Mouse (Mus musculus): Measurements from ENCODE around the gene Erp27. TPM values are rescaled to one million over a fixed set of nuclear protein-coding genes. Genes with fewer than 3 reads are reported as not detected.

Erp27 gene
- polyA plus RNA-seq, 1 experiment from 2014 or later: 0.62 TPM

GRCm38 (mm10) chr6:136920320-136921257 is 1.4 kb downstream of the Erp27 start:
- Histone ChIP-seq H3K27me3 (no peaks in the 10 kb centered on the region), H3K27ac (no peak overlapping the region), H3K9ac (no peak overlapping the region), H3K4me3 (no peak overlapping the region), H3K9me3 (no peaks in the 10 kb centered on the region), H3K4me1 (peaks cover 10% of the 10 kb centered on the region; the same call in 1 of the 2 replicates), H3K36me3 (no peaks in the 10 kb centered on the region), H3K4me2 (no peak overlapping the region; the same call in 1 of the 2 replicates)
- ATAC-seq (ENCODE audit: borderline replicate concordance, extremely low read depth, low FRiP score, low TSS enrichment): 0 out of 2 replicates have a peak, but pooled peaks have one; percentile 19
- 34% methylated on average over 16 of the region's 16 CpGs for WGBS

GRCm38 (mm10) chr6:136917885-136918284 is 4.1 kb downstream of the Erp27 start:
- 8% methylated on average over 2 of the region's 2 CpGs for WGBS
- peak overlapping the region; percentile 9 for H3K27ac ChIP-seq

GRCm38 (mm10) chr6:136915721-136916395 is 6.1 kb downstream of the Erp27 start:
- Histone ChIP-seq H3K27ac (0 out of 2 replicates have a peak overlapping the region, but pooled peaks have one; percentile 39), H3K4me3 (no peak overlapping the region)
- no peak for ATAC-seq (ENCODE audit: borderline replicate concordance, extremely low read depth, low FRiP score, low TSS enrichment)

More at GRCm38 (mm10) chr6:136917885-136918284, 4.1 kb downstream of the Erp27 start:
- no peak for ATAC-seq (ENCODE audit: borderline replicate concordance, extremely low read depth, low FRiP score, low TSS enrichment)
- peaks cover 22% of the 10 kb centered on the region for H3K4me1 ChIP-seq
- H3K4me3 ChIP-seq: no peak overlapping the region
- H3K9ac ChIP-seq: no peak overlapping the region
- no peak overlapping the region for H3K4me2 ChIP-seq
- H3K27me3 ChIP-seq: no peaks in the 10 kb centered on the region
- no peaks in the 10 kb centered on the region for H3K9me3 ChIP-seq
- H3K36me3 ChIP-seq: no peaks in the 10 kb centered on the region

GRCm38 (mm10) chr6:136914234-136914633 is 7.7 kb downstream of the Erp27 start:
- Histone ChIP-seq H3K27me3 (no peaks in the 10 kb centered on the region), H3K9me3 (no peaks in the 10 kb centered on the region), H3K4me1 (peaks cover 40% of the 10 kb centered on the region), H3K36me3 (no peaks in the 10 kb centered on the region), H3K9ac (no peak overlapping the region), H3K27ac (peak overlapping the region; percentile 80; the same call in 1 of the 2 replicates), H3K4me2 (no peak overlapping the region), H3K4me3 (no peak overlapping the region)
- ATAC-seq (ENCODE audit: borderline replicate concordance, extremely low read depth, low FRiP score, low TSS enrichment): no peak
- WGBS: 91% methylated on average over 6 of the region's 6 CpGs

More at GRCm38 (mm10) chr6:136915721-136916395, 6.1 kb downstream of the Erp27 start:
- Histone ChIP-seq H3K9me3 (no peaks in the 10 kb centered on the region), H3K27me3 (no peaks in the 10 kb centered on the region), H3K36me3 (no peaks in the 10 kb centered on the region), H3K4me2 (no peak overlapping the region), H3K9ac (no peak overlapping the region), H3K4me1 (peaks cover 28% of the 10 kb centered on the region)
- 65% methylated on average over 8 of the region's 8 CpGs for WGBS

- 8% methylated on average over 18 of the region's 18 CpGs for WGBS
- Histone ChIP-seq H3K4me3 (no peak overlapping the region), H3K9ac (no peak overlapping the region), H3K4me1 (peaks cover 42% of the 10 kb centered on the region), H3K4me2 (peak overlapping the region; percentile 46), H3K27me3 (no peaks in the 10 kb centered on the region), H3K9me3 (no peaks in the 10 kb centered on the region), H3K36me3 (no peaks in the 10 kb centered on the region), H3K27ac (peak overlapping the region; percentile 80)
- ATAC-seq (ENCODE audit: borderline replicate concordance, extremely low read depth, low FRiP score, low TSS enrichment): peak; percentile 29
Observed at GRCm38 (mm10) chr6:136913384-136914126, 8.4 kb downstream of the Erp27 start.

GRCm38 (mm10) chr6:136912751-136913265 is 9.2 kb downstream of the Erp27 start:
- H3K27me3 ChIP-seq: no peaks in the 10 kb centered on the region
- peak overlapping the region; percentile 37; the same call in 1 of the 2 replicates for H3K27ac ChIP-seq
- H3K9ac ChIP-seq: no peak overlapping the region
- WGBS: 81% methylated on average over 1 of the region's 2 CpGs
- no peak for ATAC-seq (ENCODE audit: borderline replicate concordance, extremely low read depth, low FRiP score, low TSS enrichment)
- H3K4me2 ChIP-seq: no peak overlapping the region
- H3K9me3 ChIP-seq: no peaks in the 10 kb centered on the region
- H3K4me3 ChIP-seq: no peak overlapping the region
- H3K4me1 ChIP-seq: peaks cover 41% of the 10 kb centered on the region
- no peaks in the 10 kb centered on the region for H3K36me3 ChIP-seq

GRCm38 (mm10) chr6:136910247-136910890 is 11.6 kb downstream of the Erp27 start:
- no peaks in the 10 kb centered on the region for H3K9me3 ChIP-seq
- ATAC-seq (ENCODE audit: borderline replicate concordance, extremely low read depth, low FRiP score, low TSS enrichment): peak; percentile 53; the same call in 1 of the 2 replicates
- no peaks in the 10 kb centered on the region for H3K27me3 ChIP-seq
- no peak overlapping the region for H3K9ac ChIP-seq
- peaks cover 64% of the 10 kb centered on the region for H3K4me1 ChIP-seq
- 44% methylated on average over 9 of the region's 9 CpGs for WGBS
- H3K36me3 ChIP-seq: no peaks in the 10 kb centered on the region
- no peak overlapping the region for H3K4me2 ChIP-seq
- no peak overlapping the region for H3K4me3 ChIP-seq
- peak overlapping the region; percentile 82 for H3K27ac ChIP-seq

GRCm38 (mm10) chr6:136906937-136907293 is 15.1 kb downstream of the Erp27 start:
- no peaks in the 10 kb centered on the region for H3K36me3 ChIP-seq
- H3K27ac ChIP-seq: peak overlapping the region; percentile 53
- no peaks in the 10 kb centered on the region for H3K27me3 ChIP-seq
- H3K4me2 ChIP-seq: no peak overlapping the region
- no peak overlapping the region for H3K4me3 ChIP-seq
- no peaks in the 10 kb centered on the region for H3K9me3 ChIP-seq
- no peak overlapping the region for H3K9ac ChIP-seq
- peaks cover 52% of the 10 kb centered on the region for H3K4me1 ChIP-seq
- WGBS: 63% methylated on average over 10 of the region's 10 CpGs
- ATAC-seq (ENCODE audit: borderline replicate concordance, extremely low read depth, low FRiP score, low TSS enrichment): peak; percentile 7; the same call in 1 of the 2 replicates

GRCm38 (mm10) chr6:136906283-136906936 is 15.6 kb downstream of the Erp27 start:
- 58% methylated on average over 19 of the region's 19 CpGs for WGBS
- ATAC-seq (ENCODE audit: borderline replicate concordance, extremely low read depth, low FRiP score, low TSS enrichment): no peak

GRCm38 (mm10) chr6:136903885-136904470 is 18.0 kb downstream of the Erp27 start:
- 46% methylated on average over 8 of the region's 8 CpGs for WGBS
- ATAC-seq (ENCODE audit: borderline replicate concordance, extremely low read depth, low FRiP score, low TSS enrichment): no peak
- no peak overlapping the region for H3K9ac ChIP-seq
- peaks cover 38% of the 10 kb centered on the region for H3K4me1 ChIP-seq
- no peak overlapping the region for H3K4me3 ChIP-seq
- no peak overlapping the region for H3K4me2 ChIP-seq
- H3K27me3 ChIP-seq: no peaks in the 10 kb centered on the region
- H3K36me3 ChIP-seq: no peaks in the 10 kb centered on the region
- H3K27ac ChIP-seq: peak overlapping the region; percentile 69
- H3K9me3 ChIP-seq: no peaks in the 10 kb centered on the region

More at GRCm38 (mm10) chr6:136906283-136906936, 15.6 kb downstream of the Erp27 start:
- no peaks in the 10 kb centered on the region for H3K36me3 ChIP-seq
- no peaks in the 10 kb centered on the region for H3K9me3 ChIP-seq
- no peak overlapping the region for H3K4me2 ChIP-seq
- H3K27ac ChIP-seq: peak overlapping the region; percentile 53
- peaks cover 48% of the 10 kb centered on the region for H3K4me1 ChIP-seq
- no peaks in the 10 kb centered on the region for H3K27me3 ChIP-seq
- no peak overlapping the region for H3K9ac ChIP-seq
- H3K4me3 ChIP-seq: no peak overlapping the region

Data from lung, embryonic 15.5 days (tissue).